Mouse (Mus musculus) right cerebral cortex, postnatal 4 days (tissue): ENCODE data around the gene Car5b.

Source experiments
- DNase-seq: peaks from one replicate; pipeline ENCODE4 v3.0.0-alpha.2; 2022

Car5b gene

GRCm38 (mm10) chrX:163957803-163958466, 69.9 kb downstream of the Car5b start:
- DNase-seq: peak; percentile 68

- no peak for DNase-seq
These were observed 70.4 kb downstream of the Car5b start for GRCm38 (mm10) chrX:163957381-163957780.

- no peak for DNase-seq
These were observed 76.2 kb downstream of the Car5b start for GRCm38 (mm10) chrX:163951618-163952017.

- DNase-seq: no peak
These were observed 83.4 kb downstream of the Car5b start for GRCm38 (mm10) chrX:163944381-163944780.

GRCm38 (mm10) chrX:163938587-163938986, 89.2 kb downstream of the Car5b start:
- DNase-seq: no peak

- DNase-seq: no peak
These were observed 93.1 kb downstream of the Car5b start for GRCm38 (mm10) chrX:163934731-163935130.

GRCm38 (mm10) chrX:163929550-163929949, 98.2 kb downstream of the Car5b start:
- DNase-seq: no peak
